Mouse (Mus musculus): ENCODE results near the gene Tcte2. TPM values are rescaled to one million over a fixed set of nuclear protein-coding genes. Genes with fewer than 3 reads are reported as not detected.
"Not testable (repeated sequence)": the region's sequence is repeated elsewhere in the genome, so short reads cannot be mapped to it uniquely, and the experiment has no call there.

Gene Tcte2
- 1.7 and 2.0 TPM in 2 replicates for polyA plus RNA-seq (2011; ENCODE audit: insufficient read length, low read depth, missing spikeins)

- H3K4me3 ChIP-seq (ENCODE audit: insufficient read depth, low read length) = peak within 1 kb of the TSS; percentile 69
- TF ChIP-seq CTCF (IDR thresholded peaks at IDR 0.05; ENCODE audit: borderline replicate concordance, insufficient read depth, low read length) = no peak
- no peak for TF ChIP-seq POLR2A (IDR thresholded peaks at IDR 0.05; ENCODE audit: low read depth, low read length)
- peaks cover 6% of the 10 kb centered on the region for H3K4me1 ChIP-seq (ENCODE audit: control insufficient read depth, insufficient read depth, low read length)
- H3K27ac ChIP-seq (ENCODE audit: insufficient read depth, low read length) = peak within 1 kb of the TSS; percentile 53; the same call in 1 of the 2 replicates
These were observed at the start of gene Tcte2 for GRCm38 (mm10) chr17:13761179-13761913. Gene Tcte2 (minus strand): TSS chr17:13761825.

GRCm38 (mm10) chr17:13806016-13806415, 44.4 kb upstream of the Tcte2 start:
- no peak overlapping the region for H3K4me3 ChIP-seq (ENCODE audit: insufficient read depth, low read length)
- no peak overlapping the region for H3K27ac ChIP-seq (ENCODE audit: insufficient read depth, low read length)
- H3K4me1 ChIP-seq (ENCODE audit: control insufficient read depth, insufficient read depth, low read length) = peaks cover 7% of the 10 kb centered on the region
- no peak for TF ChIP-seq CTCF (IDR thresholded peaks at IDR 0.05; ENCODE audit: borderline replicate concordance, insufficient read depth, low read length)
- TF ChIP-seq POLR2A (IDR thresholded peaks at IDR 0.05; ENCODE audit: low read depth, low read length) = no peak

GRCm38 (mm10) chr17:13802836-13803408, 41.3 kb upstream of the Tcte2 start:
- TF ChIP-seq POLR2A (IDR thresholded peaks at IDR 0.05; ENCODE audit: low read depth, low read length) (no peak), CTCF (IDR thresholded peaks at IDR 0.05; ENCODE audit: borderline replicate concordance, insufficient read depth, low read length) (no peak)
- H3K4me3 ChIP-seq (ENCODE audit: insufficient read depth, low read length) = no peak overlapping the region
- peak overlapping the region; percentile 25; the same call in 1 of the 2 replicates for H3K27ac ChIP-seq (ENCODE audit: insufficient read depth, low read length)
- H3K4me1 ChIP-seq (ENCODE audit: control insufficient read depth, insufficient read depth, low read length) = peaks cover 10% of the 10 kb centered on the region

GRCm38 (mm10) chr17:13797691-13798090, 36.1 kb upstream of the Tcte2 start:
- no peak overlapping the region for H3K27ac ChIP-seq (ENCODE audit: insufficient read depth, low read length)
- TF ChIP-seq CTCF (IDR thresholded peaks at IDR 0.05; ENCODE audit: borderline replicate concordance, insufficient read depth, low read length) = no peak
- TF ChIP-seq POLR2A (IDR thresholded peaks at IDR 0.05; ENCODE audit: low read depth, low read length) = no peak
- no peak overlapping the region for H3K4me3 ChIP-seq (ENCODE audit: insufficient read depth, low read length)
- peaks cover 9% of the 10 kb centered on the region for H3K4me1 ChIP-seq (ENCODE audit: control insufficient read depth, insufficient read depth, low read length)

GRCm38 (mm10) chr17:13790033-13790432, 28.4 kb upstream of the Tcte2 start:
- not testable (repeated sequence) for H3K27ac ChIP-seq (ENCODE audit: insufficient read depth, low read length); H3K4me1 ChIP-seq (ENCODE audit: control insufficient read depth, insufficient read depth, low read length); H3K4me3 ChIP-seq (ENCODE audit: insufficient read depth, low read length)

GRCm38 (mm10) chr17:13783469-13783868, 21.8 kb upstream of the Tcte2 start:
- no peaks in the 10 kb centered on the region for H3K4me1 ChIP-seq (ENCODE audit: control insufficient read depth, insufficient read depth, low read length)
- no peak for TF ChIP-seq POLR2A (IDR thresholded peaks at IDR 0.05; ENCODE audit: low read depth, low read length)
- no peak for TF ChIP-seq CTCF (IDR thresholded peaks at IDR 0.05; ENCODE audit: borderline replicate concordance, insufficient read depth, low read length)
- no peak overlapping the region for H3K27ac ChIP-seq (ENCODE audit: insufficient read depth, low read length)
- H3K4me3 ChIP-seq (ENCODE audit: insufficient read depth, low read length) = no peak overlapping the region

GRCm38 (mm10) chr17:13781948-13782347, 20.3 kb upstream of the Tcte2 start:
- no peaks in the 10 kb centered on the region for H3K4me1 ChIP-seq (ENCODE audit: control insufficient read depth, insufficient read depth, low read length)
- H3K4me3 ChIP-seq (ENCODE audit: insufficient read depth, low read length) = no peak overlapping the region
- TF ChIP-seq CTCF (IDR thresholded peaks at IDR 0.05; ENCODE audit: borderline replicate concordance, insufficient read depth, low read length) = no peak
- TF ChIP-seq POLR2A (IDR thresholded peaks at IDR 0.05; ENCODE audit: low read depth, low read length) = no peak
- H3K27ac ChIP-seq (ENCODE audit: insufficient read depth, low read length) = no peak overlapping the region

- no peak for TF ChIP-seq CTCF (IDR thresholded peaks at IDR 0.05; ENCODE audit: borderline replicate concordance, insufficient read depth, low read length)
- H3K4me3 ChIP-seq (ENCODE audit: insufficient read depth, low read length) = no peak overlapping the region
- H3K27ac ChIP-seq (ENCODE audit: insufficient read depth, low read length) = no peak overlapping the region
- H3K4me1 ChIP-seq (ENCODE audit: control insufficient read depth, insufficient read depth, low read length) = no peaks in the 10 kb centered on the region
These were observed 17.2 kb upstream of the Tcte2 start for GRCm38 (mm10) chr17:13778865-13779264.

- Histone ChIP-seq H3K4me3 (ENCODE audit: insufficient read depth, low read length) (no peak overlapping the region), H3K4me1 (ENCODE audit: control insufficient read depth, insufficient read depth, low read length) (no peaks in the 10 kb centered on the region), H3K27ac (ENCODE audit: insufficient read depth, low read length) (no peak overlapping the region)
- TF ChIP-seq POLR2A (IDR thresholded peaks at IDR 0.05; ENCODE audit: low read depth, low read length) = no peak
- no peak for TF ChIP-seq CTCF (IDR thresholded peaks at IDR 0.05; ENCODE audit: borderline replicate concordance, insufficient read depth, low read length)
These were observed 16.1 kb upstream of the Tcte2 start for GRCm38 (mm10) chr17:13777676-13778075.

- Histone ChIP-seq H3K4me1 (ENCODE audit: control insufficient read depth, insufficient read depth, low read length) (no peaks in the 10 kb centered on the region; the same call in 1 of the 2 replicates), H3K4me3 (ENCODE audit: insufficient read depth, low read length) (no peak overlapping the region), H3K27ac (ENCODE audit: insufficient read depth, low read length) (no peak overlapping the region)
- no peak for TF ChIP-seq CTCF (IDR thresholded peaks at IDR 0.05; ENCODE audit: borderline replicate concordance, insufficient read depth, low read length)
- TF ChIP-seq POLR2A (IDR thresholded peaks at IDR 0.05; ENCODE audit: low read depth, low read length) = no peak
These were observed 7.6 kb upstream of the Tcte2 start for GRCm38 (mm10) chr17:13769256-13769655.

Measured in embryonic fibroblast, embryonic 13.5 days (primary cell).